In genomic region chr2:180333778-180334550, GRCm38 (mm10) we compare ENCODE assay signal across 9 mouse cellular contexts. TPM values are rescaled to one million over a fixed set of nuclear protein-coding genes. Genes with fewer than 3 reads are reported as not detected.
DNase-seq lines count a peak whose midpoint lies in the region; ATAC-seq lines count a peak whose summit lies in the region.
"Had no signal": no experiment of that assay in that cellular context is flagged by ENCODE, and none has a peak within 500 bp of the region (broad histone marks: within the 10 kb centered on the region; RNA-seq: fewer than 3 reads in every experiment).

No protein-coding gene starts in this region.

- H3K9me3 ChIP-seq in heart, embryonic 16.5 days (replicated peaks; ENCODE audit: control insufficient read depth, low read length) = no peaks in the 10 kb centered on the region
- no peaks in the 10 kb centered on the region for H3K9me3 ChIP-seq in embryonic facial prominence, embryonic 15.5 days (replicated peaks)
- no peaks in the 10 kb centered on the region for H3K9me3 ChIP-seq in neural tube, embryonic 13.5 days

- H3K4me3 ChIP-seq in heart, embryonic 16.5 days (ENCODE audit: low read length) = peak overlapping the region; percentile 61
- peak overlapping the region; percentile 38 for H3K4me3 ChIP-seq in embryonic facial prominence, embryonic 15.5 days (replicated peaks)
- H3K4me3 ChIP-seq in neural tube, embryonic 13.5 days = peak overlapping the region; percentile 32

- H3K4me1 ChIP-seq in heart, embryonic 16.5 days (ENCODE audit: control insufficient read depth, insufficient read depth, low read length) = peaks cover 10% of the 10 kb centered on the region
- H3K4me1 ChIP-seq in embryonic facial prominence, embryonic 15.5 days = peaks cover 15% of the 10 kb centered on the region
- peaks cover 16% of the 10 kb centered on the region for H3K4me1 ChIP-seq in neural tube, embryonic 13.5 days (replicated peaks)

- peak overlapping the region; percentile 78 for H3K4me2 ChIP-seq in heart, embryonic 16.5 days (ENCODE audit: low read depth, low read length)
- peak overlapping the region; percentile 52 for H3K4me2 ChIP-seq in embryonic facial prominence, embryonic 15.5 days (replicated peaks)
- H3K4me2 ChIP-seq in neural tube, embryonic 13.5 days = peak overlapping the region; percentile 57

- H3K27ac ChIP-seq in heart, embryonic 16.5 days (ENCODE audit: low read length) = peak overlapping the region; percentile 68
- no peak overlapping the region for H3K27ac ChIP-seq in embryonic facial prominence, embryonic 15.5 days (replicated peaks)
- no peak overlapping the region for H3K27ac ChIP-seq in neural tube, embryonic 13.5 days (replicated peaks)

- DNase-seq in heart, postnatal 14 days = no peak
- peak; percentile 16 for DNase-seq in kidney, postnatal 14 days
- DNase-seq in left cerebral cortex, postnatal 25 days (ENCODE audit: low spot score in 2 of 2) = no peak
- DNase-seq in natural killer cell, adult 2 months (ENCODE audit: low spot score in 2 of 2) = no peak
- no peak for DNase-seq in frontal cortex, postnatal 14 days (ENCODE audit: low spot score in 2 of 2)

- intact Hi-C loops in heart, postnatal 14 days (cut with DNase I) = no loop called here
- intact Hi-C loops in left cerebral cortex, postnatal 25 days (cut with DNase I) = no loop called here

- H3K36me3 ChIP-seq in heart, embryonic 16.5 days (ENCODE audit: control insufficient read depth, insufficient read depth) = no peaks in the 10 kb centered on the region
- no peaks in the 10 kb centered on the region for H3K36me3 ChIP-seq in embryonic facial prominence, embryonic 15.5 days
- no peaks in the 10 kb centered on the region for H3K36me3 ChIP-seq in neural tube, embryonic 13.5 days

- peaks cover 9% of the 10 kb centered on the region; the same call in 1 of the 2 replicates for H3K27me3 ChIP-seq in heart, embryonic 16.5 days (ENCODE audit: control insufficient read depth, insufficient read depth, low read length)
- H3K27me3 ChIP-seq in embryonic facial prominence, embryonic 15.5 days = peaks cover 80% of the 10 kb centered on the region
- peaks cover 76% of the 10 kb centered on the region for H3K27me3 ChIP-seq in neural tube, embryonic 13.5 days

- H3K9ac ChIP-seq in heart, embryonic 16.5 days (ENCODE audit: low read length) = peak overlapping the region; percentile 76
- no peak overlapping the region for H3K9ac ChIP-seq in embryonic facial prominence, embryonic 15.5 days
- H3K9ac ChIP-seq in neural tube, embryonic 13.5 days = peak overlapping the region; percentile 26

- ATAC-seq in heart, embryonic 16.5 days (replicated peaks; ENCODE audit: extremely low read depth, insufficient read depth, low FRiP score) = peak; percentile 20; the same call in 1 of the 2 replicates
- ATAC-seq in embryonic facial prominence, embryonic 15.5 days (ENCODE audit: insufficient number of reproducible peaks, low FRiP score, low TSS enrichment, low read depth) = no peak
- no peak for ATAC-seq in neural tube, embryonic 13.5 days (ENCODE audit: low read depth)

- under 1% methylated on average over 69 of the region's 69 CpGs for WGBS in heart, embryonic 16.5 days
- 1% methylated on average over 69 of the region's 69 CpGs for WGBS in embryonic facial prominence, embryonic 15.5 days
- WGBS in neural tube, embryonic 13.5 days = under 1% methylated on average over 68 of the region's 69 CpGs

RNA-seq across cellular contexts. Expression of gene Gata5, which starts 0.5 kb away (rescaled TPM):
- 3.9 and 5.7 TPM in 2 replicates for polyA plus RNA-seq in heart, embryonic 16.5 days (2015; fragmentation: Nextera tagmentation; extraction: Ambion mirVana)
- total RNA-seq in heart, postnatal 14 days (2021) = 1 to 10 TPM; 1.0 to 1.2 TPM
- polyA plus RNA-seq in embryonic facial prominence, embryonic 15.5 days (2015; fragmentation: Nextera tagmentation; extraction: Ambion mirVana) = not detected in 2 replicates
- polyA plus RNA-seq in neural tube, embryonic 13.5 days (2015; fragmentation: Nextera tagmentation; extraction: Ambion mirVana) = 0.10 TPM in 1 of 2 replicates, not detected in the other
- total RNA-seq in left cerebral cortex, postnatal 25 days (2021) = not detected

RNA-seq across cellular contexts. Expression of gene Rbbp8nl, which starts 44.3 kb away (rescaled TPM):
- polyA plus RNA-seq in heart, embryonic 16.5 days (2015; fragmentation: Nextera tagmentation; extraction: Ambion mirVana) = 0.05 and 0.22 TPM in 2 replicates
- total RNA-seq in heart, postnatal 14 days (2021) = not detected
- polyA plus RNA-seq in embryonic facial prominence, embryonic 15.5 days (2015; fragmentation: Nextera tagmentation; extraction: Ambion mirVana) = 1.5 and 1.8 TPM in 2 replicates
- not detected in 2 replicates for polyA plus RNA-seq in neural tube, embryonic 13.5 days (2015; fragmentation: Nextera tagmentation; extraction: Ambion mirVana)
- total RNA-seq in left cerebral cortex, postnatal 25 days (2021) = not detected
- polyA plus RNA-seq: spleen, adult 2 months had no signal
